Mouse (Mus musculus) v-Abl transformed pro-B cells (cell line): ENCODE data around the gene Meaf6.

Experiments
- in situ Hi-C, 2 experiments: fragments of 400-800 bp; cut with MboI; formaldehyde crosslinking; loops; one replicate each; pipeline ENCODE4 v1.15.1; 2025; ENCODE audit not compliant: unreplicated experiment in 2 of 2

Gene Meaf6

GRCm38 (mm10) chr4:125084403-125085345 is at the start of gene Meaf6:
Gene Meaf6, plus strand, starts transcription at chr4:125085134.
- in situ Hi-C loops: loop anchor here in 1 of 2 experiments (10.0 kb wide), 1 partner anchor 1140 kb away; no protein-coding TSS in a partner anchor

DNA sequence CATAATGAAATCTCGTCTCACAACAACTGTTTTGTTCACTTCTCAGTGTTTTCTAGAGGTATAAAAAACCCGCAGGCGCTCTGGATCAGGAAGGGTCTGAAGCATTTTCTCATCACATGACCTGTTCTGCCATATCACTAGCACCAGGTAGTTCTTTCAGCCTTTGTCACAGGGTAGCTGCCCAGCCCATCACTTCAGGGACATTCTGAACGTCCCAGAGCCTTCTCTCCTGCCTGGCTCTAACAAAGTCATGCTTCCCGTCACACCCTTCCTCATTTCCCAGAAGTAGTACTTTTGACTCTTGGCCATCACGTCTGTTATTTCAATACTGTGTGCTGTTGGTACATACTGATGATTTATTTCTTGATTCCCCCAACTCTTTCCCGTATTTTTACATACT is 40.5 kb upstream of the Meaf6 start:
- in situ Hi-C loops: no loop called here

DNA sequence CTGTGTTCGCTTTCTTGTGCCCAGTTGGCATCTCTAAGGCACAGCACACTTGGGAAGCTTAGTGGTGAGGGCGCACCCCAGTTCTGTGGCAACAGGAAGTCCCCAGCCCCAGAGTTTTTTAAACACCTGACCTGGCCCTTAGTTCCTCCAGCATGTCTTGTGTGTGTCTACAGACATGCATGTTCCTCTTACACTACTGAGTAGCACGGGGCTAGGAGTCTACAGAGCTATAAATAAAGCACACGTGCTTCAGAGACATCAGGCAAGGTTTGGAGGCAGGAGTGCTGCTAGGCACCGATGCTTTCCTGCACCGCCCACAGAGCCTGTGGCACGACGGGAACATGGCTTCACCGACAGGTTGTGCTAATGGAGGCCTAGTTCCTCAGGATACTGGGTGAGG is 29.5 kb upstream of the Meaf6 start:
- in situ Hi-C loops: loop anchor here (5.0 to 25.0 kb wide), 3 partner anchors 113 to 1118 kb away; partner anchors contain the start of genes Fhl3 (in 1 of the 2) and Sf3a3 (in 1 of the 2)

DNA sequence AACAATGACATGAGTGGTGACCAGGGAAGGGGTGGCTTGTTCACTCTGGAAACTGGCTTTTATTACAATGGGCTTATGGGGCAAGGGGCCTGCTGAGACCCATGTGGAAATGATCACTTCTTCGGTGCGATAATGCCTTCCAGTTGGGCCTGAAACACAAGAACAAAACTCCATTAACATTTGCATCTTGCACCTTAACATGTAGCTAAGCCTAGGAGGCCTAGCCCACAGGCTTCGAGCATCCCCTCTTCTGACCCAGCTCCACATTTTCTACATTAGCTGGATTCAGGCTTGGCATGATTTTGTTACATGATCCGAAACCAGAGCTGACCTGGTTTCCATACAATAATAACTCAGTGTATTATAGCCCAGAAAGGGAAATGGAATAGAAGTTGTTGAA is 28.5 kb upstream of the Meaf6 start:
- in situ Hi-C loops: loop anchor here (5.0 to 25.0 kb wide), 3 partner anchors 114 to 1119 kb away; partner anchors contain the start of genes Fhl3 (in 1 of the 2) and Sf3a3 (in 1 of the 2)

GRCm38 (mm10) chr4:125057273-125057672 is 27.7 kb upstream of the Meaf6 start:
- in situ Hi-C loops: loop anchor here (5.0 to 25.0 kb wide), 3 partner anchors 115 to 1120 kb away; partner anchors contain the start of genes Fhl3 (in 1 of the 2) and Sf3a3 (in 1 of the 2)

GRCm38 (mm10) chr4:125058033-125058432 is 26.9 kb upstream of the Meaf6 start:
- in situ Hi-C loops: loop anchor here (5.0 to 25.0 kb wide), 3 partner anchors 116 to 1121 kb away; partner anchors contain the start of genes Fhl3 (in 1 of the 2) and Sf3a3 (in 1 of the 2)

- in situ Hi-C loops: loop anchor here (5.0 to 25.0 kb wide), 3 partner anchors 117 to 1122 kb away; partner anchors contain the start of genes Fhl3 (in 1 of the 2) and Sf3a3 (in 1 of the 2)
These were observed 25.9 kb upstream of the Meaf6 start for GRCm38 (mm10) chr4:125059025-125059424.

- in situ Hi-C loops: loop anchor here (10.0 to 25.0 kb wide), 3 partner anchors 352 to 1129 kb away; partner anchors contain the start of genes Fhl3 (in 1 of the 2) and Sf3a3 (in 1 of the 2)
These were observed 21.1 kb upstream of the Meaf6 start for GRCm38 (mm10) chr4:125063829-125064228.

GRCm38 (mm10) chr4:125065517-125066307 is 19.2 kb upstream of the Meaf6 start, which contains the start of gene Dnali1:
Gene Dnali1, minus strand, starts transcription at chr4:125065703.
- in situ Hi-C loops: loop anchor here (10.0 to 25.0 kb wide), 3 partner anchors 353 to 1131 kb away; partner anchors contain the start of genes Fhl3 (in 1 of the 2) and Sf3a3 (in 1 of the 2)

DNA sequence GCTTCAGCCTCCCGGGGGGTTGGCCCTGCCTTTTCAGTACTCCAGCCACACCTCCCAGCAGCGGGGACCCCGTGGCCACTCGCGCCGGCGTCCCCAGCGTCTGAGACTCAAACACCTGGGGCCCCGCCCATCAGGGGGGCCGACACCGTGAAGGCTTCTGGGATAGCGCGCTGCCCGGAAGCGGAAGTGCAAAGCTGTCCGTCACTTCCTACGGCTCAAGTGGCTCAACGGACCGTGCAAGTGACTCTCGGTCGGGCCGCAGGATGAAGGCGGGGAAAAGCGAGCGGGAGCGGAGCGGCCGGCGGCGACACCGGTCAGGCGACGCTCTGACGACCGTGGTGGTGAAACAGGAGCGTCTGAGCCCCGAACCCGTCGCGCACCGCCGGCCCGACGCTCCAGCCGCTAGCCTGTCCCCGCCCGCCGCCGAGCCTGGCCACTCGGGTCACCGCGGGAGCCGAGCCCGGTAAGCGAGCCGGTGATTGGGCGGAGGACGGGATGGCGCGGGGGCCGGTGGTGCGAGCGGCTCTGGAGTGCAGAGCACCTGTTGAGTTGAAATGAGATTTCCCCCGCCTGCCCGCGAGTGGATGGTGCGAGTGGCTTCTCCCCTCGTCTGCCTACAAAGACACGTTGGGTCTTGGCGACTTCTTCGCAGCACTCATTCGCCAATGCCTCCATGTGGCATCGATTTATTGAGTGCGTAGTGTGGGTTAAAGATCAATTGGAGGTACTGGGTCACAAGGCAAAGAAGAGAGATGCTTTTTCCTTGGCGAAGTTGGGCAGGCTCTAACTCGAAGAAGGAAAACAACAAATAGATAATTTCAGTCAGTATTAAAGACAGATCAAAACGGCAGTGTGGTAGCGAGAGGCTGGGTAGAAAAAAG is 18.2 kb upstream of the Meaf6 start, which contains the start of gene Snip1:
Snip1 (plus strand) TSS at position 183 of the 881 bp plus-strand sequence.
- in situ Hi-C loops: loop anchor here (10.0 to 25.0 kb wide), 3 partner anchors 354 to 1132 kb away; partner anchors contain the start of genes Fhl3 (in 1 of the 2) and Sf3a3 (in 1 of the 2)

- in situ Hi-C loops: no loop called here
These were observed 7.2 kb upstream of the Meaf6 start for GRCm38 (mm10) chr4:125077700-125078099.

- in situ Hi-C loops: no loop called here
These were observed 6.2 kb upstream of the Meaf6 start for GRCm38 (mm10) chr4:125078698-125079097.

DNA sequence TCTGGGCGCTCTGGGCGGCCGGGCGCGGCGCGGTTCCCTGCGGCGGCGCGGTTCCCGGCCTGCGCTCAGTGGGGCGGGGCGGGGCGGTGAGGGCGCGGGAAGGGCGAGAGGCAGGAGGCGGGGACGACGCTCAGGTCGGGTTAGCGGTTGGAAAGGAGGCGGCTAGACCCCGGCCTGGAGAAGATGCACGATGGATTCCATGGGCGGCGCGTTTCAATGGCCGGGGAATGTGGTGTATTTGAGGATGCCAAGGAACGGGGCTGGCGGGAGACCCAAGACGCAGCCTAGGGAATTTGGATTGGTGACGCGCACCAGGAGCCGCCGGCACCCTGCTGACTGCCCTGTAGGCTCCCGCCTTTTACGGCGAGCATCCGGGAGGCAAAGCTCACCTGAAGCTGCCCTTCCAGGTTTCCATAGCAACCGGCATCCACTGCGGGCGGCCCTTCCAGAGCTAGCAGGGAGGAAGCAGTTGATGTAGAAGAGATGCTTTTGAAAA is 460 bp downstream of the Meaf6 start:
- in situ Hi-C loops: loop anchor here in 1 of 2 experiments (10.0 kb wide), 1 partner anchor 1141 kb away; no protein-coding TSS in a partner anchor

DNA sequence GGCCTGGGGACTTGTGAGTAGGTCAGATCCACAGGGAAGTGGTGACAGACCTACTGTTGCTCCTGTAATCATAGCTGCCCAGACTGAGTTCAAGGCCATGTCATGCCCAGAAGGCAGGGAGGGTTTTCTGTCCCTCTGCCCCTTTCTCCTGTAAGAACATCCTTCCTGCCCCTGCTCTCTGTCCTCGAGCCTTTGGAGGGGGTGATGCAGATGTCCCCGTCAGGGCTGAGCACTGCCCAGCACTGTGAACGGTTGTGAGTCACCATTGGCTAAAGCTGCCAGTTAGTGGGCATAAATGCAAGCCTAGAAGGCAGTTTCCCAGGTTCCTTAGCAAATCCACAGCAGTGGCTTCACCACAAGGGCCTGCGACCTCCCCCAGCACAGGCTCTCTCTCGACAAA is 8.1 kb downstream of the Meaf6 start:
- in situ Hi-C loops: no loop called here

DNA sequence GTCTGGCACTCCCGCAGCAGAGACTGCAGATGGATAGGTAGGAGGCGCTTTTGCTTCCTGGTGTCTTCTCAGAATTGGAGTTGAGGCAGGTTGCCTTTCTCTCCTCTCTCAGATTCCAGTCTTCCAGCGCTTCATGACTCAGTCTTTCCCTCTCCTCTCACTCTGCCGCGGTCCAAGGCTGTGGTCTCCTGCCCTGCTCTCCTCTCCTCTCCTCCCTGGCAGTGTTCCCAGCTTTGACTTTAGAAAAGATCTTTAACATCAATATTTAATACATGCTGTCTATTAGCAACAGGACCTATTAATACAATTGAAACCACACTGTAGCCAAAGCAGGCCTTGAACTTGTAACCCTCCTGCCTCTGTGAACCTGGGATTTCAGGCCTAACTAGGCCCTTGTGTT is 11.1 kb downstream of the Meaf6 start:
- in situ Hi-C loops: loop anchor here (5.0 kb wide), 1 partner anchor 154 kb away; no protein-coding TSS in a partner anchor

- in situ Hi-C loops: loop anchor here (5.0 kb wide), 1 partner anchor 155 kb away; no protein-coding TSS in a partner anchor
These were observed 12.5 kb downstream of the Meaf6 start for GRCm38 (mm10) chr4:125097412-125097811.

DNA sequence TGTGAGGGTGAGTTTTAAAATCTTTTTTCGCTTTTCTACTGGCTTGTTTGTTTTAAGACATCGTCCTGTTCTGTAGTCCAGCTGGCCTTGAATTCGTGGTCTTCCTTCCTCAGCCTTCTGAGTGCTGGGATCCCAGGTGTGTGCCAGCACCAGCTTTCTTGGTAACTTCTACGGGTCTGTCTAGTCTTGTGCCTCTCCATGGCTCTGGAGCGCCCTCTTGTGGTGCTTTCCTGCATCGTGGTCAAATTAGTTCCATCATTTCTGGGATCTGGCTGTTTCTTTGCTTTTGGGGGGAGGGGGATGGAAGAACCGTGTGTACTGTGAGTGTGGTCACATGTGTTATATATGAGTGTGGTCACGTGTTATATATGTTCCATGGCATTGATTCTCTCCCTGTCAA is 14.5 kb downstream of the Meaf6 start:
- in situ Hi-C loops: loop anchor here (5.0 kb wide), 1 partner anchor 157 kb away; no protein-coding TSS in a partner anchor

DNA sequence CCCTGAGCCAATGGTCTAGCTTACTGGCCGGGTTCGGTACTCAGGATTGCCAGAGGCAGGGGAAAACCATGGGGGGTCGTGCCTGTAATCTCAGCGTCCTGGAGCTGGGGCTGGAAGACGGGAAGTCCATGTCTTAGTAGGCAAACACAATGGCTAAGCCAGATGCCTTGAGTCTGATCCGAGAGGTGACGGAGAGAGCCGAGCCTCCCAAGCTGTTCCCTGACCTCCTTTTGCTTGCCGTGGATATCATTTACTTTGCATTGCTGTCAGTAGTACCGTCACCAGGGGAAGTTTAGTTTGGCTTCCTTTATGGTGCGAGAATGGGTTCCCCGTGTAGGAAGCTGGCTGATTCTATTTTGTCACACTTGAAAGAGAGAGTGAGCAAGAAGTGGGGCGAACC is 16.4 kb downstream of the Meaf6 start:
- in situ Hi-C loops: no loop called here

DNA sequence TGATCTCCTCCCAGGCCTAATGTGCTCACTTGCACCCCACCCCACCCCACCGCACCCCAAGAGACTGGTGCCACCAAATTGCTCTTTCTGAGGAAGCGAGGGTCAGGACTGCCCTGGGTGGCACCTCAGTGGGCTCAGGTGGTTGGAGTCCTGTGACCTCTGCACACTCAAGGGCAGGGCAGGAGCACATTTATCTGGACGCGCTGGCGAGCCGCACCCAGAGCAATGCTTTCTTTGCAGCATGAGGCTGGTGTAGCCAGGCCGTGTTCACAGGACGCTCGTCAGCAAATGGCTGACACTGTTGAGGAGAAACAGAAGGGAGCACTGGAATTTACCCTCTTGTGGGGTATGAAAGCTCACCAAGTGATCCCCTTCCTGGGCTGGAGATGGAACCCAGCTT is 20.4 kb downstream of the Meaf6 start:
- in situ Hi-C loops: no loop called here
